Mouse (Mus musculus) mouse trophoblast stem cell (cell line): ENCODE measurements around the gene Elmod3.

Experiments
- in situ Hi-C, 2 experiments: fragments of 300-500 bp; cut with MseI, MboI; formaldehyde crosslinking; loops; 2 replicates in 1 of 2; 3 replicates in 1 of 2; pipeline ENCODE4 v1.15.1; 2025

The Elmod3 gene

DNA sequence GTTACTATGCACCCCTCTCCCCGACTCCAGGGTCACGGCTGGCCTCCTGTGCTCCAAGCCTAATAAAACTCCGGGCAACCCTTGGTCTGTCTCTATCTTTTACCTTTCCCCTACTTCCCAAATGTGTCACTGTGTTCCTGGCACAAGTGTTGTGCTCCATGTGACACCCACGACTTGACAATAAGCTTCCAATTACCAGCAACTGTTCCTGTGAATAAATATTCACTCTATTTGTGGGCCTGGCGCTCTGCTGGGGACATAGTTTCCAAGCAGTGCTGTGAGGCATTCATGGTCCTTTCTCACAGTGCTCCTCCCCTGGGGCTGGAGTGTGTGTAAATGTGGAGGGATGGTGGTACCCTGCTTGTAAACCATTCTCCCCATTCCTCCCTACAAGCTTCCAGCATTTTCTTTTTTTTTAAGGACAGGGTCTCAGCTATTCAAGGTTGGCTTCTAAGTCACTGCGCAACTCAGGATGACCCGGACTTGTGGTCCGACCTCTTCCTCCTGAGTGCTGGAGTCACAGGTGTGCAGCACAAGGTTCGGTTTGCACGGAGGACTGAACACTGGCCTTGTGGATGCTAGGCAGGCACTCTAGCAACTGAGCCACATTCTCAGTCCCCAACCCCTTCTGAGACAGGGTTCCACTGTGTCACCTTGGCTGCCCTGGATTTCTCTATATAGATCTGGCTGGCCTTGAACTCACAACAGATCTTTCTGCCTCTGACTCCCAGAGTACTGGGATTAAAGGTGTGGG lies 27.4 kb downstream of the Elmod3 start:
- in situ Hi-C loops: no loop called here

DNA sequence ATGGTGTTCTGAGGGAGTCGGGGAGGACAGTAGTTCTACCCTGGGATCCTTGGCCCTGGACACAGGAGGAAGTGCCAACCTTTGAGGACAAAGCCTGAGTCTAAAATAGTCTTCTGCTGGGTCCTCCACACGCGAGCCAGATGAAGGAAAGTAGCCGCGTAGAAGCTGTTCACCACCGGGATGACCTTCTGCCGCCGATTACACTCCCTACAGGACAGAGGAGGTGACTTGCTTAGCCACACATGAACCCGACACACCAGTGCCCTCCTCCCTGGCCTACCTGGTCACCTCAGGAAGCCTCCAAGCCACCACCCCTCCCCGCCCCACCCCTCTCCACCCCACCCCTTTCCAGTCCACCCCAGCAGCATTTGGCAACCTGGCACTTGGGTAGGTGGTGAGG lies 29.5 kb downstream of the Elmod3 start:
- in situ Hi-C loops: no loop called here

DNA sequence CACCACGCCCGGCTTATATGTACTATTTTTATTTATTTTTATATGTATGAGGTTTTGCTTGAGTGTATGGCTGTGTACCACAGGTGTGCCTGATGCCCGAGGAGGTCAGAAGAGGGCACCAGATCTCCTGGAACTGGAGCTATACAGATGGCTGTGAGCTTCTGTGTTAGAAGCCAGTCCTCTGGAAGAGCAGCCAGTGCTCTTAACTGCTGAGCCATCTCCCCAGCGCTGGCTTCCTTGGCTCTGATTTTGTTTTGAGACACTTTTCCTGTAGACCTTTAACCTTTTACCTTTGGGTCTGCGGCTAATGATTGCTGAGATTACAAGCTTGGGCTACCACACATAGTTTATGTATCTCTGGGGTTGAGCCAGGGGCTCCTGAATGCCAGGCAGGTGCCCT lies 30.7 kb downstream of the Elmod3 start:
- in situ Hi-C loops: no loop called here

DNA sequence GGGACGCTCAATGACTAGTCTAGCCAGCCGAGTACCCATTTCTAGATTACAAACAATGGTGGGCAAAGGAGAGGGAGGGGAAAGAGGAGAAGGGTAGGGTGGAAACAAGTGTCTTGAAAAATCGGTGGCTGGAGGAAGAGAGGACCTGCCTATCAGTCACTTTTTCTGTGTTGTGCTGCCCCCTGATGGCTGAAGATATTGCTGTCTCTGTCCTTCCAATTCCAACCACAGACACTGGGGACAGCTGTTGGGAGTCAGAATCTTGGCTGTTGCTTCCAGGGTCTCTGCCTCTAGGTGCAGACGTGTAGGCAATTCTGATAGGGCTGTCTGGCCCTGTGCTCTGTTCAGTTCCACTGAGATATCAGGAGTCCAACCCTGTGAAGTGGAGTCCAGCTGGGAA lies 32.2 kb downstream of the Elmod3 start:
- in situ Hi-C loops: no loop called here

DNA sequence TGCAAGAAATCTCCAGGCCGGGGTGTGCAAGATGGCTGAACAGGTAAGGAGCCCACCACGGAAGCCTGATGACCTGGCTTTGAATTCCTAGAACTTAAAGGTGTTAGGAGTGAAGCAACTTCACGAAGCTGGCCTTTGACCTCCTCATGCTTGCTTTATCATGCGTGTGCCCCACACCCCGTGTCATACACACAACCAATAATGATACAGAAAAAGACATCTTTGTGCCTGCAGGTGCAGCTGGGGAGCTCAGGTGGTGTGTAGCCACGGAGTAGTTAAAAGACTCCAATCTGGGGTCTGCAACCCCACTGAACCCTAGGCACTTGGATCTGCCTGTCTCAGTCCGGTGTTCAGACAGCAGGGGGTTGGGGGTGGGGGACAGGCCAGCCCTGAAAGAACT lies 32.7 kb downstream of the Elmod3 start:
- in situ Hi-C loops: no loop called here

DNA sequence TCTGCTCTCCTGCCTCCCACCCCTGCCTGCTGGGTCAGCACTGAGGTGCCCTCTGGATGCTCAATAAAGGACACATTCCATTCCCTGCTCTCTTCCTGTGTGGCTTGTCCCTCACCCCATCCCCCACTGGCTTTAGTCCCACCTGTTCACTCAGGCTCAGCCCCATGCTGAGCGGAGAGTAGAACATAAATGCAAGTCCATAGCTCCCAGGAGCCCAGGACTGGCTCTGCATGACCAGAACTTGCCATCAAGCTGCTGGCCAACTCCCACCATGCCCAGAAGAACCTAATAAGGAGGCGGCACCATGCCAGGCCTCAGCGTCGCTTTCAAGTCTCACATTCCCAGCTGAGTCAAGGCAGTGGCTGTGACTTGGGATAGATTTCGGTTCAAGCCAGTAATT lies 35.3 kb downstream of the Elmod3 start:
- in situ Hi-C loops: no loop called here

DNA sequence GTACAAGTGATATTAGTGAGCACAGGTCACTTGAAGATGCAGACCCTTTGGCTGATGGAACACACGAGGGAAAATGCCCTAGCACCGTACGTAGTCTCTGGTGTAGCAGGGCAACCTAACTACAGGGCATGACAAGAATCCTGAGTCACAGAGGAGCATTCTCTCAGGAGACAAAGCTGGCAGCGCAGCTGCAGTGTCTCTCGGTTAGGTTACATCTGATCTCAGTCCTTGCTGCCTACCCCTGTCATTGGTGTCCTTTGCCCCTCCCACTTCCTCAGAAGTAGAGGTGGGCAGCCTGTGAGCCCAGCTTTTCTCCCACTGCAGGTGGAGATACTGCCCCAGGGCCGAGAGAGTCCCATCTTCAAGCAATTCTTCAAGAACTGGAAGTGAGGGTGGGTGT lies 35.7 kb downstream of the Elmod3 start:
- in situ Hi-C loops: no loop called here

DNA sequence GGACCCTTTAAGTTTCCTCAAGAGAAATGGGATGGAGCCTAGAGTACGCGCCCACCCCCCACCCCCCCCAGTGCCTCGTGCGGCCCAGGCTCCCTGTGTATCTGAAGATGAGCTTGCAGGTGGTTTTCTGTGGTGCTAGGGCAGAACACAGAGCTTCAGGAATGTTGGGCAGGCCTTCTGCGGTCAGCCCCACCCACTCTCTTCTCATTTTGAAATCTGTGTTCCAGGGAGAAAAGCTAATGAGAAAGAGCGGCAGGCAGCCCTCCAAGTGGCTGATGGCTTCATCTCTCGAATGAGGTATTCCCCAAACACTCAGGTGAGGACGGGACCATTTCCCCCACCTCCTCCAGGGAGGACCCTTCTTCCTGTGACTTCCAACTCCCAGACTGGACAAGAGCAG lies 37.4 kb downstream of the Elmod3 start:
- in situ Hi-C loops: no loop called here

DNA sequence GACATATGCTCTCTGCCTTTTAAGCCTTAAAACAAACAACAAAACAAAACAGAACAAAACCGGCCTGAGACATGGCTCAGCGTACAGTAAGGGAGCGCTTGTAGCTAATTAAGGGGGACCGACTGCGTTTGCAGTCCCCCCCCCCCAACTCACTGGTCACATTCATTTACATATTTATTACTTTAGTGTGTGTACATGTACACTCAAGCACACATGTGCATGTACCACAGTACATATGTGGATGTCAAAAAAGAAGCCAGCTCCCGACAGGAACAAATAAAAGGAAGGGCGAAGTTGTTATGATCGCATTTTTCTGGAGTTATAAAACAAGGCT lies 45.2 kb downstream of the Elmod3 start:
- in situ Hi-C loops: no loop called here

DNA sequence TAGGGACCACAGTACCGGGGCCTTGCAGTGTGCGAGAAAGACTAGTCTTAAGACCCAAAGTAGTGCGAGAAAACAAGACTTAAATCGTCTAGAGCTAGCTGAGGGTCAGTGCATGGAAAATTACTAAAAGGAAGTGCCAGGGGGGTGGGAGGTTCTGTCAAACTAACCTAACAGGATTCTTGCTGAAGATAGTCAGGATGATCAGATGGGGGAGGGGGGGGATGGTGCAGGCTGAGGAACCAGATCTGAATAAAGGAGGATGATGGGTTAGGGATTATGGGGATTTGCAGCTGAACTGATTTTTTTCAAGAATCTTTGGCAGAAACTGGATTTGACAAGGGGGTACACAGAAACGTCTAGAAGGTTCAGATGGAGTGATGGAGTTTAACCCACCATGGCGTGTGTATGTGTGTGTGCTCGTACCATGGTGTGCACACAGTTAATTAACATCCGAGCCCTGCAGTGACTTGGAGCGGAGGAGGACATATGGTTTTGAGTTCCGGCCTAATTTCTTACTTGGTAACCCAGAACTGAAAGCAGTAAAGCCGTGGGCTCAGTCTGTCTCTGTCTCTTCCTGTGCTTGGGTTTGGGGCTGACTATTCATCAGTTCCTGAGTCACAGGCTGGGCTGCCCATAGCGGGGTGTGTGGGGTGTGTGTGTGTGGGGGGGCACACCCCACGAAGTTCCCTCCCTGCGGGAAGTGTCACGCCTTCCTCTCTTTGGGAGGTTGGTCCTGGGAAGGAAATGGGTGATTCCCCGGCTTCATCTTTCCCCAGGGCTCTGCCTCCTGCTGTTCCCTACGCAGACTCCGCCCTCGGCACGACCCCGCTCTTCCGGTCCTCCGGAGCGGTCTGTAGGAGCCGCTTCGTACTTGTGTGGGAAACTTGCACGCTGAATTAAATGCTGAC lies 45.8 kb downstream of the Elmod3 start:
- in situ Hi-C loops: no loop called here

DNA sequence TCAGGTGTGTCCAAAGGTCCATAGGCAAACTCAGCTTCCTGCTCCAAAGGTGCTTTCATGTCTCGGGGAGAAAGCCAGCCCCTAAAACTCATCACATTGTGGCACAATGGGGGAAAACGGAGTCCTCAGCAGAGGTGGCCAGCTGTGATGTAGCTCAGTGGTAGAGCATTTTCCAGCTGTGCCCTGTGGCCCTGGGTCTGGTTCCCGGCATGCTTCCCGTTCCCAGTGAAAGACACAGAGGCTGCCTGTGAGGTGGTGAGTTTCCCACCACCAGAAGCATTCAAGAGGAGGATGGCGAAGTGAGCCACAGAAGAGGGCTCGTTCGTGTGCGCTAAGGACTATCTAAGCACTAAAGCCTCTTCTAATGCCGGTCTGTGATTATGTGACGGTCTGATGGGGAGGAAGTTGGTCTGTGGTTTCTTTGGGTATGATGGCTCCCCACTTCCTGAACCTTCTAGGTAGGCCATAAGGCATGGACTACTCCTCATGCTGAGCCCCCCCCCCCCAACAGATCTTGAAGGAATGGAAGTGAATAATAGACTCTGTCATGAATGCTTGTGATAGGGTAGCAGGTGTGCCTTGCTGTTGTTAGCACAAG lies 47.6 kb downstream of the Elmod3 start:
- in situ Hi-C loops: no loop called here

DNA sequence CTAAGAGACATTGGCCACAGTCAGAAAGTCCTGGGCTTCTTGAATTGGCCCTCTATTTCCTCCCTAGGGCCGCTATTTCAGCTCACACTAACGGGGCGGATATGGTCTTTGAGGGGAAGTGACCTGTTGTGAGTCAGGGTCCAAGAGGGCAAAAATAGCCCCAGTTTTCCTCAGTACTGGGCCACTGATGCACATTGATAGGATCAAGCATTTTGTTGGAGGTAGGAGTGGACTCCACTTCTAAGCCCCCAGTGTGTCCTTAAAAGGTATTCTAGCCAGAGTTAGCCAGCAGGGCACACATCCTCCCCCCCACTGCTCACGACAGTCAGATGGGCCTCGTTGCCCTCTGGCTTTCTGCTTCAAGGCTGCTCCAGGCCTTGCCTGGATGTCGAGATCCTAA lies 48.2 kb downstream of the Elmod3 start:
- in situ Hi-C loops: no loop called here

DNA sequence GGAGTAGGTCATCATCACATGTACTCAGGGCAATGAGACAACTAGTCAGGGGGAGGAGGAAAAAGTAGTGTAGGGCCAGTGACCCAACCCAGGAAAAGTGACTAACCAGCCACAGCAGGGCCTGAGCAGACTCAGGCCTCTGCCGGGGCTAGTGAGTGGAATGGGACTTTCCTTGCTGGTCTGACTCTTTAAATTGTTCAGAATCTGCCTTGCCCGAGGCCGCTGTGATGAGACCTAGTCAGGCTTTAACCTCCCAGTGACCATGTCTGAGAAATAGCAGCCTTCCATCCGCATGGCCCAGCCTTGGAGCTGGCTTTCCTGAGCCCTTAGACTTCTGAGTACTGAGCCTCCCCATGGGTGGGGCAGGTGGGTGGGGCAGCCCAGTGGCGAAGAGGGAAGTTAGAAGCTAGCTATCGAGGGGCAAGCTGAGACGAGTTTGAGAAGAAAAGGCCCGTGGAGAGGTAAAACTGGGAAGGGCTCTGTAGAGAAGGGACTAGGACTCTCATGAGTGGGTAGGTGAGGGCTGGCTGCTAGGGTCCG lies 49.1 kb downstream of the Elmod3 start:
- in situ Hi-C loops: no loop called here

DNA sequence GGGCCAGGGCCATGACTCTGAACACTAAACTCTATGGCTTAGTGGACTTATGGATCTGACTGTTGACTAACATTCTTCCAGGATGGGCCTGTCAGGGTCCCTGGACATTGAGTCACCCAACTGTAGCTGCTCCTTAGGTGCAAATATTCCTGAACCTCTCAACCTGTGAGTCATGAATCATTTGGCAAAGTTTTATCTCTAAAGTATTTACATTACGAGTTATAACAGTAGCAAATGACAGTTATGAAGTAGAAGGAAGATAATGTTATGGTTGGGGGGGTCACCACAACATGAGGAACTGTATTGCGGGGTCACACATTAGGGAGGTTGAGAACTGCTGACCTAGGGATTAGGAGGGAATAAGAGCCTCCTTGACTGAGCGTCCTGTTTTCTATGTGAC lies 50.4 kb downstream of the Elmod3 start:
- in situ Hi-C loops: no loop called here

DNA sequence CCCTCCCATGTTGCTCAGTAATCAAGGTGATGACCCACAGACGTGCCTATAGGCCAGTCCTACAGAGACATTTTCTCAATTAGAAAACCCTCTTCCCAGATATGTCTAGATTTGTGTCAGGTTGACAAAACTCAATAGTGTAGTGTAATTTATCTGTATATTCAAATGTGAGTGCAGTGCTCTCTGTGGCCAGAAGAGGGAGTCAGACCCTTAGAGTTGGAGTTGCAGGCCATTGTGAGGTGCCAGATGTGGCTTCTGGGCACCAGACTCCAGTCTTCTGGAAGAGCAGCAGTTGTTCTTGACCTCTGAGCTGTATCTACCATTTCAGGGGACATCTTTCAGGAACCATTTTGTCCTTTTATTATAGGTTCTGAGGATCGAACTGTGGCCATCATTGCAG lies 51.1 kb downstream of the Elmod3 start:
- in situ Hi-C loops: no loop called here

DNA sequence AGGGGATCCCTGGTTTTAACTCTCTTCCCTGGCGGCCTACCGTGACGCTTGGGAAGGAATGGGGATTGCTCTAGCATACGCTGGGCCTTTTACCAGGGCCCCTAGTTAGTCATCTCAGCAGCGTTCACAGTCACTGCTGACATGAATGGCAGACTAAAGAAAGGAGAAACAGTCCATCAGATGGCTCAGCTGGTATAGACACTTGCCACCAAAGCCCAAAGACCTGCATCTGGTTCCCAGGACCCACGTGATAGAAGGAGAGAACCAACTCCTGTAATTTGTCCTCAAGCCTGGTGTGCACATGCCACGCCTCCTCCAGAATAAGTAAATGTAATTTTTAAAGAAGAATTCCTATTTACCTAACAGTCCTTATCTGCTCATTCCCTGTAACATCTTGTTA lies 52.8 kb downstream of the Elmod3 start:
- in situ Hi-C loops: no loop called here

DNA sequence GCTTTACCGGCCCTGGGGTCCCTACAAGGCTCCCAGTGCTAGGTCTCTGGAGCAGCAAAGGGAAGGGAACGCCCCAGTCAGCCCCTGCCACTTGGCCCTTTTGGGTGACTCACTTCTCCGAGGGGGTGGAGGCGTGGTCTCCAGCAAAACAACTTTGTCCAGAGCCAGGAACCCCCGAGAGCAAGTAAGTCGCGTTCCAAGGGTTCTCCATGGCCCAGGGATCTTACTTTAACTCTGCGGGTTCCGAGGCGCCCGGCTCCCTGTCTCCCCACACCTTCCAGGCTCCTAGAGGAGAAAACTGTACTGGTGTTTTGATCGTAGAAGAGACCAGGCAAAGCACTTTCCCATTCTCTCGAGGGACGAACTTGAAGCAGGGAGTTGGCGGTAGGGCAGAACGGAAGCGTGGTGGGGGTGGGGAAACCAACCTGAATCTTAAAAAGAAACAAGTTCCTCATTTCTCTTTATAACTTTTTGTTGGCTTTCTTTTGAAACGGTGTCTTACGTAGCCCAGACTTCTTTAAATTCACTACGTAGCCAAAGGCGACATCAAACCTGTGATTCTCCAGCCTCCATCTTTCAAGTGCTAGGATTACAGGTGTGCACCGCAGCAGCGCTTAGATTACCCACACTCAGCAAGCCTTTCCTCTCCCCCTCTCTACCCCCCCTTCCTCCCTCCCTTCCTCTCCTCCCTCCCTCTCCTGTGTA lies 53.8 kb downstream of the Elmod3 start, which contains the start of gene Capg:
TSS of gene Capg (plus strand) at position 109 of the 705 bp plus-strand sequence.
- in situ Hi-C loops: no loop called here

DNA sequence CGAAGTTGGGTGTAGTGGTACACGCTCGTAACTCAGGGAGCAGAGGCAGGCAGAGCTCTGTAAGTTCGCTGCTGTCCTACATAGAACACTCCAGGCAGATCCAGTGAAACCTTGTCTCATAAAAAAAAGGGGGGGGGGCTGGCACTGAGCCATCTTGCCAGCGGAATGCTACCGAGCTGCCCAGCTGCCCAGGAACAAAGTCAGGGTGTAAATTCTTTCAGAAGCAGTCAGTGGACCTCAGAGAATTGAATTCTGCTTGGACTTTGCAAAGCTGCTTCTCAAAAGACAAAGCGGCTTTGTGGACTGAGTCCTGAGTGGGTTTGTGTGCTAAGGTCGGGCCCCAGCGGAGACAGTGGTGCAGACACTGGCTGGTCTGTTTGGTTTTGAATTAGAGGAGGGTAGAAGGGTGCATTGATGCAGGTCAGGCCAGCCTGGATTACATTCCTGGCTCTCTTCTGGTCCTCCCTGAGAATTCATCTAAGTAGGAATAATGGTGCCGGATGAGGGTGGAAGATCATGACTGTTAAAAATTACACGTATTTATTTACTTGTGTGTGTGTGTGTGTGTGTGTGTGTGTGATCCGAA lies 54.9 kb downstream of the Elmod3 start:
- in situ Hi-C loops: no loop called here

DNA sequence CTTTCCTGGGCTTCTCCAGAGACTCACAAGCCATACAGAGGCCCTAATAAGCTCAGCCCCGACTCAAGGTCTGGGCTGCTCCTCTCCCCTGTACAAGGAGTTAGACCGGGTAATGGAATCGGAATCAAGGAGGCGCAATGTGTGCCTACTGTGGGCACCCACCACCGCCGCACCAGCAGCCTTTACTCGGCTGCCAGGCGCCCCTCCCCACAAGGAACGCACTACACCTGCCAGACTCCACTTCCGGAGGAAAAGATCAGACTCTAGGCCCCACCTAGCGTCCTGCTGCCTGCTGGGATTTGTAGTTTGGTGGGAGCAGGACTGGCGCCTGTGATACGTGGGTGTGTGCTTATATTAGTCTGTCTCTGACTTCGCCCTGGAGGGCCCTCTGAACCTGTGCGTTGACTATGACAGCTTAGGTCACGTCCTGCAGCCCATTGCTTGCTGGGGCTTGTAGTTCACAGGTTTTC lies 59.6 kb downstream of the Elmod3 start:
- in situ Hi-C loops: loop anchor here (5.0 kb wide), 1 partner anchor 111 kb away; no protein-coding TSS in a partner anchor

DNA sequence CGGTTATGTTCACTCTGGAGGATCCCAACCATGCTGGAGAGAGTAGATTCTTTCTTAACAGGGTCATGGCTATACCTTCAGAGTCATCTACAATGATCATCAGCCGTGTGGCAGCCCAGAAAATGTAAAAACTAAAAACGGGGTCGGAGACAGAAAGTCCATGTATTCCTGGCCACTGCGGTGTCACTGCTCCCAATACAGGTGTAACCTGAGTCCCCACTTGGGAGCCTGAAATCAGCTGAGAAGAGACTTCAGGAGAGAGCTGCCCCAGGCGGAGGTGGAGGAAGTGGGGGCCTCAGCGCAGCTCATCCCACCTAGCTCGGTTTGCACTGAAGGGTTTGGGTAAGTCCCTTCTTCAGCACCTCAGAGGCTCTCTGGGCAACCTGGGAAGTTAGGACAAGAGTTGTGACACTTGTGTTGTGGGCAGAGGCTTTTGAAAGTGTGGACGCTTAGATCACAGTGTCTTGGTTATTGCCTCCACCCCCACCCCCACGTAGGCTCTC lies 60.2 kb downstream of the Elmod3 start:
- in situ Hi-C loops: loop anchor here (5.0 kb wide), 1 partner anchor 111 kb away; no protein-coding TSS in a partner anchor

DNA sequence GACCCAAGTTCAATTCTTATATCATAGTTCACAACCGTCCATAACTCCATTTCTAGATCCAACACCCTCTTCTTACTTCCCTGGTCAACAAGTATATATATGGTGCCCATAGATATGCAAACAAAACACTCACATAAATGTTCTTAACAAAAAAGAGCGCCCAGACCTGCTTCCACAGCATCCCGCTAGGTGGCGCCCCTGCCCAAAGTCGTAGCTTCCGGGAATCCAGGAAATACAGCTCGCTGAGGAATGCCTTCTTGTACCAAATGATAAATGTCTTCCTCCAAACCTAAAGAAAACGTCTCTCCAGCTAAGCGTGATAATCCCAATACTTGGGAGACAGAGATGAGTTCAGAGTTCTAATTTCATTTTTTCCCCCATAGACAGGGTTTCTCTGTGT lies 63.0 kb downstream of the Elmod3 start:
- in situ Hi-C loops: loop anchor here (5.0 kb wide), 1 partner anchor 108 kb away; no protein-coding TSS in a partner anchor
